Mouse (Mus musculus): Measurements from ENCODE around the gene Zc2hc1c. TPM values are rescaled to one million over a fixed set of nuclear protein-coding genes. Genes with fewer than 3 reads are reported as not detected.

Gene Zc2hc1c
- total RNA-seq (2017): 0.27 and 0.58 TPM in 2 replicates

DNA sequence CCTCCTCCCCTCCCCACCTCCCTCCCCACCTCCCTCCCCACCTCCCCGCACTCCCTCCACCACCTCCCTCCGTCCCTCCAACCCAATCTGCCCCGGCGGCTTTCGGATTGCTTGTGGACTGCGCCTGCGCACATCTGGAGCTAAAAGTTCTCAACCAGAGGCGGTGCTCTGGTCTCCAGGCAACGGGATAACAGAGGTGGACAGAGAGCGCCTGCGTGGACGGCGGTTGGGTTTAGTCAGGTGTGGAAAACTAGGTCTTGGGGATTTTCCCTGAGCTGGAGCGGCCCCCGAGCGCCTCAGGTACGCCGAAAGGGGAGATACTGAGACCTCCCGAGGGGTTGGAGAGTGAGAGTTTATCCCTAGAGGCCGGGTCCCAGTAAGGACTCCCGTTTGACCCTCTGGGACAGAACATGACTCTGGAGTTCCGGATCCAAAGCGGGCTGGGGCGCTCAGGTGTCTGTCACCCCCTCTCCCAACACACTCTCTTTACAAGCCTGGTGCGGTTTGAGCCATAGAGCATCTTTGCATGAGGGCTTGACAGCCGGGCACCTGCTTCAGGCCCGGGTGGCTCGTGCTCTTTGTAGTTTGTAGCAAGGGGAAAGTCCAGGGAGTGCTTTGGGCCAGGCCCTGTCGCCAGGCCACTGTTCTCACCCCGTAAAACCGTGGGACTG, at the start of gene Zc2hc1c:
Gene Zc2hc1c (plus strand): TSS at position 106 of the 671 bp plus-strand sequence.
- peak; percentile 72 for ATAC-seq (replicated peaks; ENCODE audit: low read depth, poor library complexity, severe bottlenecking)

DNA sequence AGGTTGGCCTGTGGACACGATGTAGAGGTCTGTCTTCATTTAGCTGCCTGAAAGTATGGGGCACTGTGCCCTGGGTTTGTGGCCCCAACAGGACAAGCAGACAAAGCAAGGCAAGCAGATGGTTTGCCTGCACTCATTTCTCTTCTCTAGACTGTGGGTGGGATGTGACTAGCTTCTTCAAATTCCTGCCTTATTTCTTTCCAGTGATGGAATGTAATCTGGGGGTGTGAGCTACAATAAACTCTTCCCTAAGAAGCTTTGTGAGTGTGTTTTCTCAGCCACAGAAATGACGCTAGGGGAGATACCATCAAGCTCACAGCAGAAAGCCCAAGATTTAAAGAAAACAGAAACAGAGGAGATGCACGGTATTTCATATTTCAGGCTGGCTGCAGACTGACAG, 36.3 kb upstream of the Zc2hc1c start:
- no peak for ATAC-seq (replicated peaks; ENCODE audit: low read depth, poor library complexity, severe bottlenecking)

DNA sequence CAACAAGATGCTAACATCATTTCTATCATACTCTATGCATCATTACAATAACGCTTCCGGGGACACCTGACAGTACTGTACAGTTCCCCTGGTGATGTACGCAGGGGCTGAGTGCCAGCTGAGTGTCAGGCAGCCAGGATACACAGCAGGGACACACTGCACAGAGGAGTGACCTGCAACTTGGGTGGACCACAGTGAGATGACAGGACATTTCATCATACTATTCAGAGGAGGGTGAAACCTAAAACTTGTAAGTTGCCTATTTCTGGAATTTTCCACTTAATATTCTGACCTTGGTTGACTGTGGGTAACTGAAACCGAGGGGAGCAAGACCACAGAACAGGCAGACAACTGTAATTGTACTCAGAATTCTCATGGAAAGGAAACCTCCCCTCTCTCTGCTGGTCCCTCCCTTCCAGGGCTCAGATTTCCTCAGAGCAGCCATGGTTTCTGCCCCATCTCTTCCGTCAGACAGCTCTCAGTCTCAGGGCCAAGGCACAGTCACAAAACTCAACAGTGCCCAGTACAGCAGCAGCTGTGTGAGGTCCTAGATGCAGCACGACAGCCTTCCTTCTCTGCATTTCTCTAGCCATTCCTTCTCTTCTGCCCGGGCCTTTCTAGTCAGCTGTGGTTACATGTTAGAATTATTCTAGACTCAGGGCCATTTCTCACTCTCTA, 32.2 kb upstream of the Zc2hc1c start:
- 0 out of 2 replicates have a peak, but pooled peaks have one; percentile 15 for ATAC-seq (replicated peaks; ENCODE audit: low read depth, poor library complexity, severe bottlenecking)

DNA sequence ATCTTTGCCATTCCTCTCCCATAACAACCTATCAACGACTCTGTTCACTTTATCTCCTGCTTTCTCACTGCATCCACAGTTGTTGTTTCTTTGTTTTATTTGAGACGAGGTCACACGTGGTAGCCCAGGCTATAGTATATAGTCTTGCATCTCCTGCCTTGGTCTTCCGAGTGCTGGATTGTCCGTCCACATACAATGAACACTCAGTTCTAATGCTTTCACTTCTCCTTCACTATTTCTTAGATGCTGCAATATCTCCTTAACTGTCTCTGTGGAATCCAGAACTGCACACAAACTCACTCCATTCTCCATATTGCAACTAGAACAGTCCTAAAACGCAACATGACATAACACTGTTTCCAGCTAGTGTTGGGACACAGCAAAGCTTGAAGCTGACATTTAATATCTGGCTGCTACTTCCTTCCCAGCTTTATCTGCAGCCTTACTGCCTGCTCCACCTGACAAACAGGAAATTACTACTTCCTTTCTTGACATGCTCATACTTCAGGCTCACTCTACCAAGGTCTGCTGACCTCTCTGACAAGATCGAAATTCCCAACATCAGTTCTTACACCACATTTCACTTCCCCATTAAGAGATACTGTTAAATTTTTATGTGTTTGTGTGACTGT, 31.3 kb upstream of the Zc2hc1c start:
- ATAC-seq (replicated peaks; ENCODE audit: low read depth, poor library complexity, severe bottlenecking): peak; percentile 91

DNA sequence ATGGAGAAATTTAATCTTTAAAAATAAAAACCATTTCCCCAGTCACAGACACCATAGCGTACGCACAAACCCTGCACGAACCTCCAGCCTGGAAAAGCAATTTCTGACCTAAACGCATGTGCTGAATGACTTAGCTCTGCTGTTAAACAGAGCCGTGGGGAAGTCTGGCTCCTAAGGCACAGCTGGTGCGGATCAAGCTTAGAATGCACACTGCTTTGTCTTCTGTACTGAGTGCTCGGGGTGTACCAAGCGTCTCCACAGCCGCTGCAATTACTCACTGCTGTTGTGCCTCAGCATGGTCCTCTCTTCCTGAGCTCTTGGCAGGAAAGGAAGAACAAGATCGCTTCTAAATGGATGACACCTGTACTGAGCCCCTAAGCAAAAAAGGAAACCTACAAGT, 25.9 kb upstream of the Zc2hc1c start:
- ATAC-seq (replicated peaks; ENCODE audit: low read depth, poor library complexity, severe bottlenecking): no peak

DNA sequence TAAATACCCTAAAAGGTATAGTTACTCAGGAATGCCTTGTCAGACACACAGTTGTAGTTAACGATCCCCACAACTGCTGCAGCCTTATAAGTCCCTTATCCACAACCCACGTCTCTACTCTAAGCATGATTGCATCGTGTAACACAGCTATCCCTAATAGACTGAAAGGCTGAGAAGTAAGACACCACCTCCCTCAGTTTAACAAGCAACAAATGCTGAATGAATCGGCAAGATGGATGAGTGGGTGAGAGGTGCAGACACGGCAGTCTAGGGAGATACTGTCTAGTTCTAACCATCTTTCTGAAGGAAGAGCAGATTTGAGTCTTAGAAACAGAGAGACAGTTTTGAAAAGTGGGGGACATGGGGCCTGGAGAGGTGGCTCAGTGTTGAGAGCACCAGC, 25.2 kb upstream of the Zc2hc1c start:
- no peak for ATAC-seq (replicated peaks; ENCODE audit: low read depth, poor library complexity, severe bottlenecking)

DNA sequence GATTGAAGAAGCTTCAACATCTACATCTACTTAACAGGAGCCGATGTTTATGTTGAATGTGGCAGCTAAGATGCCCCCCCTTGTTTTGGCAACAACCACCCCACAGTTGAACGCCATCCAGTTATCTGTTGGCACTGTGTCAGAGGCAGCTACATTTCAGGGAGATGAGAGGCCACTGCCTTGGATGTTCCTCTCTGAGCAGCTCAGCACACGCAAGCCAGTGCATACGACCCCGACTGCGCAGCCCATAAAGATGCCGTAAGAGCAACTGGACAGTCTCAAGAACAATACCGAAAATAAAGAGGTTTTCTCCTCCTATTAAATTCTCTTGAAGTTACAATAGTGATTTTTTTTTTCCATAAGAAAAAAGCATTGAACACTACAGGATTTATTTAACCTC, 23.9 kb upstream of the Zc2hc1c start:
- ATAC-seq (replicated peaks; ENCODE audit: low read depth, poor library complexity, severe bottlenecking): no peak

DNA sequence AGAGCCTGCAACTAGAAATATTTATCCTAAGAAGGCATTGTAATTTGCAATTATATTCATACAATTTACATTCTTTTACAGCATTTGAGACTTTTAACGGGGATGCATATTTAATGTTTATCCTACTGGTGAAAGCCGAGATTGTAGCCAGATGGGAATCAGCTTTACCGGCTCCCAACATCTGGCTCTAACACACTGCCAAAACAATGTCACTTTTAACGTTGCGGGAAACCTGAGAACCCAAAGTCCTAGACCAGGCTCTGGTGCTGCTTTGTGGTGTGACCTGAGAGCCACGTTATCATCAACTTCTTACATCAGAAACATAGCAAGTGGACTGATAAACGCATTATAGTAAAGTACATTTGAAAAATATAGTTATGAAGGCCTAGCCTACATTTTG, 23.5 kb upstream of the Zc2hc1c start:
- no peak for ATAC-seq (replicated peaks; ENCODE audit: low read depth, poor library complexity, severe bottlenecking)

DNA sequence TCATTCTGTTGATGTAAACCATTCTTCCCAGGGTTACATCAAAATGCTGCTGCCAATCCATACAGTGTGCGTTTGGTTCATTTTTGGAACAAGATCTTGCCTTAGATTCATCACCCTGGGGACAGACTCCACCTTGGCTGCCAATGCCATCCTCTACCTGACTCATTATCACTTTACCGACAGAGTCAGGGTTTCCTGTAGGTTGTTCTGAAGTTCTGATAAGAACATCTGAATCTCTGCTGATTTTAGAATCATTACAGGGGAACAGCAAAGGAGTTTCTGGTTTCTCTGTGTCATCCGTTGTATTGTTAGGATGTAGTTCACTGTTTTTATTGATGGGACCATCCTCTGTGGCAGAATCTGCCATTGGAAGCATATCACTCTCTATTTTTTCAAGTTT, 22.1 kb upstream of the Zc2hc1c start:
- no peak for ATAC-seq (replicated peaks; ENCODE audit: low read depth, poor library complexity, severe bottlenecking)

DNA sequence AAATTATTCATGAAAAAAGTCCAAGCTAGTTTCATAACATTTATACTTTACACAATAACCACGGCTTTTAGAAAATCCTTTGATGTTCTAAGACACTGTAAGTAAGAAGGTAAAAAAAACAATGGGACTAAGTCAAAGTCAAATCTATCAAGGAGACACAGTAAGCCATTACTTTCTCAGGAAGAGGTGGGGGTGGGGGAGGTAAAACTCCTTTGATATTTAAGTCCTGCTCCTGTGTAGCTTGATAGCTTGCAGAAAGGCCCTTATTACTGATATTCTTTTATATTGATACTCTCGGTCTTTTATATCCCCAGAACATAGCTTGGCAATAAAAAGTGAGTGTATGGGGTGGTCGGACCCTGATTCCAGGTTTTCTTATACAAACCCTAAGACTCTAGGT, 18.6 kb upstream of the Zc2hc1c start:
- ATAC-seq (replicated peaks; ENCODE audit: low read depth, poor library complexity, severe bottlenecking): no peak

DNA sequence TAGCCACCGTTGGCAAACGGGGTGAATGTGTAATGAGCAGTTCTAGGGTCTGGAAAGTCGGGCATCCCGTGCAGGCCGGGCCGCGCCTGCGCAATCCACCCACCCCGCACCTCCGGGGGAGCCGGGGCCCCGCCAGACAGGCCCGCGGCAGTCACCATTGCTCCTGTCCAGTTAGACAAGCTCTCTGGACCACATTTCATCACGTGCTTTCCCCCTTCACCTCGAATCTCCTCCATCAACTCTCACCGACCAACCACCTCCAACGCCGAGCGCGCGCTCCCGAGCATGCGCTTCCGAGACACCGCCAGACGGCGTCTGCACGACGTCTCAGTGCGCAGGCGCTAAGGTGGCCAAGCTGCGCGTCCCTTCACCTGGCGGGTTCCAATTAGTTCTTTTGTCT, 18.1 kb upstream of the Zc2hc1c start, which contains the start of gene Mlh3:
Gene Mlh3 (minus strand): TSS at position 281 of the 400 bp plus-strand sequence.
- ATAC-seq (replicated peaks; ENCODE audit: low read depth, poor library complexity, severe bottlenecking): peak; percentile 87

DNA sequence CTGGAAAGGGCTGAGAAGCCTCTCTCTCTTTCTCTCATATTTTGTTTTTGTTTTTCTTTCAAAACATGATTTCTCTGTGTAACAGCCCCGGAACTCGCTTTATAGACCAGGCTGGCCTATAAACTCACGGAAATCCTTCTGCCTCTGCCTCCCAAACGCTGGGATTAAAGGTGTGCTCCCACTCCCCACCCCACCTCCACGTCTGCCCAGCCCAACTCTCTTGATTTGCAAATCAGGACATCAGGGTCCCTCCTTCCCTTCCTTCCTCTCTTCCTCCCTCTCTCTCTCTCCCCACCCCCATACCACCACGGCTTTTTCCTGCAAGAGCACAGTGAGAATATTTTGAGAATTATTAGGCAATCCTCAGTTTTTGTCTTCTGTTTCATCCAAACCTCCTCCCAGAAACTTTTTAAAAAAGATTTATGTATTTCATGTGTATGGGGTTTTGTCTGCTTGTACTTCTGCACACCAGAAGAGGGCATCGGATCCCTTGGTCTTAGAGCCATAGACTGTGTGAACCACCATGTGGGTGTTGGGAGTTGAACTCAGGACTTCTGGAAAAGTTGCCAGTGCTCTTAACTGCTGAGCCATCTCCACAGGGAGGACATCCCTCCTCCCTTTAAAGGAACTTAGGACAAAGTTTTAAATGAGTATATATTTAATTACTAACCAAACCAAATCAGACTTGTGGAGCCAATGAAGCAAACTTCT, 17.1 kb upstream of the Zc2hc1c start:
- ATAC-seq (replicated peaks; ENCODE audit: low read depth, poor library complexity, severe bottlenecking): no peak

DNA sequence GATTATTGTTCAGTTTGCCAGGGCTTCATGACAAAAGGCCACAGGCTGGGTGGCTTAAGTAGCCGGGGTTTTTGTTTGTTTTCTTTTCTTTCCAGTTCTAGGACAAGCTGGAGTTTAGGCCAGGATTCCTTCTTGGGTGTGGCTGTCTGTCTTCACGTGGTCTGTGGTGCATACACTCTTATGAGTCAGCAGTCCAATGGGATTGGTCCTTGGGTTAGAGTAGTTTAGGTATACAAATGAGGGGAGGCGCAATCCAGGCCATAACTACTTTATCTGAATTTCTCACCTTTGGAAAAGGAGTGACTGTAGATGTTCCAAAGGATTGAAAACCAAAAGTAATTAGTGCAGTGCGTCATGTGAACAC, 16.6 kb upstream of the Zc2hc1c start:
- no peak for ATAC-seq (replicated peaks; ENCODE audit: low read depth, poor library complexity, severe bottlenecking)

DNA sequence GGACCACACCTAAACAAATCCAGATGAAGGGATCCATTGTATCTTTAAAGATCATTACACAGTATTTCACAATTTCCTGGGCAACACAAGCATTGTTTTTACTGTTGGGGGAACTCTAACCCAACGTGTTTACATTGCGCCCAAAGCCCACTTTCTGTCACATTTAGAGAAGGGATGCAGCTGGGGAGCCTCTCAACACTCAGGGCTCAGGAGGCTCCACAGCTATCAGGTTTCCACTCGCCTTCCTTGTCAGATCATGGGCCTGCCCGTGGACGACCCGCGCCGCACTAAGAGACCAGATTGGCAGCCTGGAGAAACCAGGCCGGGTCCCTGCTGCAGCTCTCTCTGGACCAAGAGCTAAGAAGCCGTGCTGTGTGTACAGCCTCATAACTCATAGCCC, 14.9 kb upstream of the Zc2hc1c start:
- ATAC-seq (replicated peaks; ENCODE audit: low read depth, poor library complexity, severe bottlenecking): no peak

DNA sequence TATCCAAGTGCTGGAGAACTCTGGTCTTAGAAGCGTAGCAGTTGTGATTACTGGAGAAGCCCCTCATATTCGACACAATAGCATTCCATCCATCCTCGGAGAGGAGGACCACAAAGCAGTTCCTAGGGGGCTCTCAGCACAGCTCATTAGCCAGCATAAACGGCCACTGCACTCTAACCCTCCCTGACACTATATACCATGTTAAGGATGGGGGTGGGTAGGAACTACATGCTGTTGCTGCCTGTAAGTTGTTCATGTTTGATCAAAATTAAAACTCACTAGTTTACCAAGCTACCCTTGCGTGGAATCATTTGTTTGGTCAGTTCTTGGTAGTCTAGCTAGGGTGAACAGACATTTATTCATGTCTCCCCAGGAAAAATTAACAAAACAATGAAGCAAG, 12.1 kb upstream of the Zc2hc1c start:
- no peak for ATAC-seq (replicated peaks; ENCODE audit: low read depth, poor library complexity, severe bottlenecking)

DNA sequence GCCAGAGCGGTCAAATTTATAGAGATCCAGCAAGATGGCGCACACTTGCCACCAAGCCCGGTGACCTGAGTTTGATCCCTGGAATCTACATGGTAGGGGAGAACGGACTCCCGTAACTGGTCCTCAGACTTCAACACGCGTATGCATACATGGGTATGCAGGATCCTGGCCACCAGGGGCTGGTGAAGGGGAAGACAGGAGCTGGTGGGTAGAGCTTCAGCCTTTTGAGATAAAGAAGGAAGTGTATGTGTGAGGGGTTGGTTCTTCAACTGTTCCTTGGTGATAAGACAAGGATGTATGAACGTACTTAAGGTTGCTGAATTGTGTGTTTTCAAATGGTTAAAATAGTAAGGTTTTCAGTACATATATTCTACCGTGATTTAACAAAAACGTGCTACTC, 9.5 kb upstream of the Zc2hc1c start:
- peak; percentile 54; the same call in 1 of the 2 replicates for ATAC-seq (replicated peaks; ENCODE audit: low read depth, poor library complexity, severe bottlenecking)

DNA sequence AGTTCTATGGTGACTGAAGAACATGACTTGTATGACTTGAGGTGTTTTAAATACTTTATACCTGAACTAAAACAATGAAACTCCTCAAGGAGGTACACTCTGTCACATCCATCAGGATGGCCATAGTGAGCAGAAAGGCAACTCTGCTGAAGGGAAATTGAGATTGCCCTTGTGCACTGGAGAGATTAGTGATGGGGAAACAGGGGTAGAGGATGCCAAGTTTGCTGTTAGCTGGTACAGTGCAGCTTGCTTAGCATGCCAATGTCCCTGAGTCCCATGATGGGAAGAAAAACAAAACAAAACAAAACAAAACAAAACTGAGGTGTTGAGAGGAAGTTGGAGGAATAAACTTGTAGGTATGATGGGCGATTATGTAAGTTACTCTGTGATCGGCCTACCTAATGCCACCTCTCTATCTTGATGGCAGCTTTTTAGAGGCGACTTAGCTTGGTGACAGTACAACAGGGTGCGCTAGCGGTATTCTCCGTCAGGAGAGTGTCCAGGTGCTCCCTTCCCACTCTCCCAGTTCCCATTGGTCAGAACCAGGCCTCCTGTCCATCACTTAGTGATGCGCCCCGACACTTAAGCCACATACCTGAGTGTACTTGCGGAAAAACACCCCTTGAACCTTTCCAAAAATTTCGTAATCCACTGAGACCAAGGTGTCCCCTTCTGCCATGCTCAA, 8.9 kb upstream of the Zc2hc1c start:
- ATAC-seq (replicated peaks; ENCODE audit: low read depth, poor library complexity, severe bottlenecking): no peak

DNA sequence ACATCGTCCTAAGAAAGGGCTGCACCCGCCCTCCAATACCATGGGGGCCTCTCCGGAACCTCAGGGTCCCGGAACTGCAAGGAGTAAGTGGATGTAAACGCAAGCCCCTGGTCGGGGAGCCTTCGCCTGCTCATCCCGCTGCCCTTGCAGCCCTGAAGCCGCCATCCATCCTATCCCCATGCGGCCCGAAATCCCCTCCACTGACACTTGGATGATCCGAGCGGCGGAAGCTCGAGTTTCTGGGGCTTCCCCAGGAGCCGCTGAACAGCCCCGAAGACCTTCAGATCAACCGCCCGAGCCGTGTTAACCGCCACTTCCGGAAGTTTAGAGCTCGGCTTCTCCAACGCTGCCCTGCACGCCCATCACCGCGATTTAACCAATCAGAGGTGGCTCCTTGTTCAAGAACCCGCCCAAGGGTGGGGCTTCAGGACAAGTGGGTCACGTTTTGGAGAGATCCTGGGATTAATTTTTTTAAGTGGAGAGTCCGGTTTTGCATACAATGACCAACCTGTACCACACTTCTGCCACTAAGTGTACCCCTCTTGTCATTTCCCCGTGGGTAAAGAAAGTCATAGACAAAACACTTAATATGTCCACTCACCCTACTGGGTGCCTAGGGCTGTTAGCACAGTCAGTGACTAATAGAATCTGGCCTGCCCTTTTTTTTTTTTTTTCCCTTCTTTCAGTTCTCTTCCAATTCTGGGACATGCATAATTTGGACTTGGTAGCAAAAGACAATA, 8.1 kb upstream of the Zc2hc1c start:
- ATAC-seq (replicated peaks; ENCODE audit: low read depth, poor library complexity, severe bottlenecking): peak; percentile 89

DNA sequence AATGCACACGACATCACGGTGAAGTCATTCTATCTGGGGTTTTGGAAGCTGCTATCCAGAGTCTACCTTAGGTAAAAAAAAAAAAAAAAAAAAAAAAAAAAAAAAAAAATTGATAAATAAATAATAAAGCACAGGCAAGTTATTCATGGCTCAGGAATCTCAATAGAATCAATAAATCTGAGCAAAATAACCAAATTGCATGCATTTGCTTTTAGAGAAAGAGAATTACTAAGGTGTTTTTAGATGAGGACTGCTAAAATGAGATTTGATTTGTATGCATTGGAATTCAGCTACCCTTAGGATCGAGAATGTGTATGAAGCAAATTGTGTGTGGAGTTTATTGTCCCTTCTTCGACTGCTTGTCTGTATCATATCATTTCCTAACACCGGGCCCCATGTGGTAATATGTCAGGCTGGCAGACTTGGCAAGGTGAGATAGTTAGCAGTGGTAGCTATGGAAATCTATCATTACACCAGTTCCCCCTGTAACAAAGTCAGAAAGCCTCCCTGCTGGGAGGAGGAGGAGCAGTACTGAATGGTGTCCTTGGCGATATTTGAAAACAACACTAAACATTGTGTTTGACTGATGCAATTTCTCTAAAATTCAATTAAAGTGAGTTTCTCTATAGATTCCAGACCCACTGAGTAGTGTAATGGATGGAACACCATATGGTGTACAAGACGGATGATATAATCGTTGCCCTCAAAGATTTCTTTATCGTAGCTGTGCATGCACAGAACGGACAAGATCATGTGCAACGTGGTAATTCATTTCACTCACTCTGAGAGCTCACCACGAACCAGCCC, 7.3 kb upstream of the Zc2hc1c start:
- ATAC-seq (replicated peaks; ENCODE audit: low read depth, poor library complexity, severe bottlenecking): peak; percentile 40
